Mouse (Mus musculus) forebrain, embryonic 15.5 days (tissue): ENCODE data around the gene Opcml. TPM values are rescaled to one million over a fixed set of nuclear protein-coding genes. Genes with fewer than 3 reads are reported as not detected.
A peak's percentile ranks its signal among the peaks of the same experiment; 100 is the strongest.

Experiments
- ATAC-seq: fragments of 200-750 bp; cut with Nextera tagmentation; replicated peaks from 2 replicates; pipeline ENCODE4 v1.8.0; 2017; ENCODE audit warnings: mild to moderate bottlenecking, moderate TSS enrichment, moderate library complexity
- H3K27ac ChIP-seq: fragments of 300-500 bp; sonication (generic); replicated peaks from 2 replicates; pipeline ENCODE4 v1.5.1; 2015; ENCODE audit warnings: mild to moderate bottlenecking, inconsistent platforms
- H3K27me3 ChIP-seq: fragments of 300-500 bp; sonication (generic); 2 replicates; pipeline ENCODE4 v1.6.1; 2015; ENCODE audit warnings: inconsistent platforms
- H3K36me3 ChIP-seq: fragments of 300-500 bp; sonication (generic); 2 replicates; pipeline ENCODE4 v1.6.1; 2015; ENCODE audit warnings: mild to moderate bottlenecking, inconsistent platforms
- H3K4me1 ChIP-seq: fragments of 300-500 bp; sonication (generic); 2 replicates; pipeline ENCODE4 v1.6.1; 2015; ENCODE audit warnings: inconsistent platforms
- H3K4me2 ChIP-seq: fragments of 300-500 bp; sonication (generic); replicated peaks from 2 replicates; pipeline ENCODE4 v1.6.1; 2015; ENCODE audit warnings: mild to moderate bottlenecking, inconsistent platforms
- H3K4me3 ChIP-seq: fragments of 300-500 bp; sonication (generic); 2 replicates; pipeline ENCODE4 v1.5.1; 2015; ENCODE audit warnings: mild to moderate bottlenecking, inconsistent platforms
- H3K9ac ChIP-seq: fragments of 300-500 bp; sonication (generic); replicated peaks from 2 replicates; pipeline ENCODE4 v1.6.1; 2015; ENCODE audit warnings: mild to moderate bottlenecking, inconsistent platforms
- H3K9me3 ChIP-seq: fragments of 300-500 bp; sonication (generic); 2 replicates; pipeline ENCODE4 v1.6.1; 2016; ENCODE audit warnings: inconsistent platforms
- WGBS: fragments of 180-500 bp; shearing (Covaris S2); methylation state at CpG from one replicate; pipeline ENCODE4 v1.1.7; 2015; ENCODE audit warnings: mixed read lengths; 5-methylcytosine and 5-hydroxymethylcytosine counted together
- polyA plus RNA-seq: library from polyadenylated mRNA; unstranded; fragments of >200 nt; fragmentation: Nextera tagmentation; extraction: Ambion mirVana; gene quantifications from 2 replicates; pipeline ENCODE4 v1.2.1, GENCODE M21; 2015

Opcml gene
- polyA plus RNA-seq, 1 experiment from 2014 or later: 54.4 TPM

DNA sequence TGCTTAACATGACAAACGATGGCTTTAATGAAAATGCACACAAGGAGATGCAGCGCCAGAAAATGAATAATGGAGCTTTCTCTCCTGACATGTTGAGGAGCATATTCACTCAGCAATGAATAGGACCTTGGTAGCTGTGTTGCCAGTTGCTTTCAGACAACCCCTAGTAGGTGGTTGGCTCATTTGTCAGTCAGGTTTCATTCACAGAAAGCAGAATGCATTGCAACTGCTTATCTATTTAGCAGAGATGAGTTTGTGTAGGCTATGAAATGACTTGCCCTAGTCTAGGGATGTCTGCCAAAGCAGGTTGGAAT, 574.5 kb downstream of the Opcml start:
- WGBS: 22% methylated on average over 2 of the region's 2 CpGs

GRCm38 (mm10) chr9:28386527-28387175, 596.1 kb downstream of the Opcml start:
- peak; percentile 51 for ATAC-seq
- WGBS: 25% methylated on average over 5 of the region's 5 CpGs
- Histone ChIP-seq H3K27ac (peak overlapping the region; percentile 52), H3K4me3 (no peak overlapping the region), H3K9ac (no peak overlapping the region), H3K4me2 (no peak overlapping the region), H3K36me3 (no peaks in the 10 kb centered on the region), H3K4me1 (peaks cover 9% of the 10 kb centered on the region), H3K27me3 (no peaks in the 10 kb centered on the region), H3K9me3 (no peaks in the 10 kb centered on the region)

More for the DNA sequence above, 574.5 kb downstream of the Opcml start:
- Histone ChIP-seq H3K9me3 (no peaks in the 10 kb centered on the region; the same call in 1 of the 2 replicates), H3K36me3 (no peaks in the 10 kb centered on the region), H3K4me2 (0 out of 2 replicates have a peak overlapping the region, but pooled peaks have one; percentile 6), H3K4me3 (no peak overlapping the region), H3K27ac (0 out of 2 replicates have a peak overlapping the region, but pooled peaks have one; percentile 58), H3K4me1 (peaks cover 15% of the 10 kb centered on the region), H3K9ac (no peak overlapping the region), H3K27me3 (no peaks in the 10 kb centered on the region)
- peak; percentile 48; the same call in 1 of the 2 replicates for ATAC-seq

DNA sequence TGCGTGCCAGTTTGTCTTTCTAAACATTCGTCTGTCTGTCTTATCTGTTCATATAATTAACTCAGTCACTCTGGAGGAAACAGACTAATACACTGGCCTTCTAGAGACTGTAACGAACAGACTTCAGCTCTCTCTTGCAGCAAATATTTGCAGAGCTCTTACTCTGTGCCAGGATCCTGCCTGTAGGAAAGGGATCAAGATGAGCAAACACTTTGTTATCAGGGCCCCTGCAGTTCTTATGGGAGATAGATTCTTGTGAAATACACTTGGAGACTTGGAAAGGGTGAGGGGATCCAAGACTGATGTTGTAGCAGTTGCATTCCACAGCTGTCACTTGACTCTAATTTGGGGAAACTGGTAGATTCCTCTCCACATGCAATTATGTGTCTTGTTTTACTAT, 604.6 kb downstream of the Opcml start:
- Histone ChIP-seq H3K9ac (no peak overlapping the region), H3K36me3 (no peaks in the 10 kb centered on the region), H3K4me1 (no peaks in the 10 kb centered on the region; the same call in 1 of the 2 replicates), H3K27me3 (no peaks in the 10 kb centered on the region), H3K9me3 (no peaks in the 10 kb centered on the region), H3K27ac (no peak overlapping the region), H3K4me2 (no peak overlapping the region), H3K4me3 (no peak overlapping the region)
- no peak for ATAC-seq
- 11% methylated on average over 2 of the region's 3 CpGs for WGBS

DNA sequence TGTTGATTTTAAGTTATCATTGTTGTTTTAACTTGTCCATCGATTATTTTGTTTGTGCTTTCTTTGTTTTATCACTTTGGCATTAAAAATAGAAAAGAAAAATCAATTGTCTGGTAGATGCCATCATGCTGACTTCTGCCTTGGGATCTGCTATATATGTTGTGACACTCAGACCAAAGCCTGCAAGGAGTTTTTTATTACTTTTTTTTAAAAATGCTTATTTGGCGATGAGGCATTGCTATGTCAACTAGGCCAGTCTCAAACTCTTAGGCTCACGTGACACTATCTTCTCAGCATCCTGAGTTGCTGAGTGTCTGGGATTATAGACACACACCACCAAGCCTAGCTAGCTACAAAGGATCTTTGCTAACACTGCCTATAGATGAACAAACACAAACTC, 605.1 kb downstream of the Opcml start:
- Histone ChIP-seq H3K9me3 (no peaks in the 10 kb centered on the region), H3K9ac (no peak overlapping the region), H3K27ac (no peak overlapping the region), H3K4me2 (no peak overlapping the region), H3K4me3 (no peak overlapping the region), H3K4me1 (no peaks in the 10 kb centered on the region; the same call in 1 of the 2 replicates), H3K27me3 (no peaks in the 10 kb centered on the region), H3K36me3 (no peaks in the 10 kb centered on the region)
- no peak for ATAC-seq
- WGBS: 88% methylated on average over 3 of the region's 3 CpGs

- Histone ChIP-seq H3K27me3 (0 out of 2 replicates have a peak, but pooled peaks cover 6% of the 10 kb centered on the region), H3K27ac (no peak overlapping the region; the same call in 1 of the 2 replicates), H3K4me1 (peaks cover 29% of the 10 kb centered on the region), H3K36me3 (no peaks in the 10 kb centered on the region), H3K4me3 (peak overlapping the region; percentile 60), H3K9me3 (no peaks in the 10 kb centered on the region), H3K4me2 (peak overlapping the region; percentile 99), H3K9ac (peak overlapping the region; percentile 57)
- ATAC-seq: peak; percentile 87
- 1% methylated on average over 56 of the region's 56 CpGs for WGBS
Observed at GRCm38 (mm10) chr9:28402770-28403650, 612.4 kb downstream of the Opcml start.

DNA sequence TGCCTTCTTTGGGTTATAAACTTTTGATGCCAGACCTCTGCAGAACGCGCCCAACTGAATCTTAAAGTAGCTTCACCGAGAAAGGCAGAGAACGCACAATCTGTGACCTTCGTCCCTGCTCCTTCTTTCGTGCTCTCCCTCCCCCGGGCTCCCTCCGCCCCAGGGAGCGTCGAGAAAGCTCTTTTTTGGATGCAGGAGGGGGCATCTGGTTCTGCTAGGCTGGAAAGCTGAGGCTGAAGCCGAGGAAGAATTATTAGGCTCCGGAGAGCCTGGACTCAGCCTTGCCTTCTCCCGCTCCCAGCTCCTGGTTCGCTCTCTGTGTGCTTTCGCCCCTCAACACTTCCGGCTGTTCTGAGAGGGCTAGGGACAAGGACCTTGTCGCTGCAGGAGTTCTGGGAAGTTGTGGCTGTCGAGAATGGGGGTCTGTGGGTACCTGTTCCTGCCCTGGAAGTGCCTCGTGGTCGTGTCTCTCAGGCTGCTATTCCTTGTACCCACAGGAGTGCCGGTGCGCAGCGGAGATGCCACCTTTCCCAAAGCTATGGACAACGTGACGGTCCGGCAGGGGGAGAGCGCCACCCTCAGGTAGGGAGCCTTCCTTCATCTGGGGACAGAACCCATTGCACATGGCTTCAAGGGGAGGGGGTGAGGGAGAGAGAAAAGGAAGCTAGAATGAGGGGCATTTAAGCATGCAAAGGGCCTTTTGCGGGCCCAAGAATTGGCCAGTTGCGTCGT, 613.4 kb downstream of the Opcml start:
- peak overlapping the region; percentile 60 for H3K4me3 ChIP-seq
- WGBS: 1% methylated on average over 30 of the region's 30 CpGs
- peaks cover 29% of the 10 kb centered on the region for H3K4me1 ChIP-seq
- ATAC-seq: peak; percentile 51
- H3K9ac ChIP-seq: peak overlapping the region; percentile 57
- H3K27ac ChIP-seq: peak overlapping the region; percentile 35; the same call in 1 of the 2 replicates
- no peaks in the 10 kb centered on the region for H3K9me3 ChIP-seq
- H3K36me3 ChIP-seq: no peaks in the 10 kb centered on the region
- H3K27me3 ChIP-seq: 0 out of 2 replicates have a peak, but pooled peaks cover 6% of the 10 kb centered on the region
- H3K4me2 ChIP-seq: peak overlapping the region; percentile 99

GRCm38 (mm10) chr9:28404616-28405015, 614.0 kb downstream of the Opcml start:
- Histone ChIP-seq H3K4me3 (peak overlapping the region; percentile 60), H3K27me3 (0 out of 2 replicates have a peak, but pooled peaks cover 6% of the 10 kb centered on the region), H3K4me2 (peak overlapping the region; percentile 99), H3K36me3 (no peaks in the 10 kb centered on the region), H3K9ac (peak overlapping the region; percentile 57), H3K27ac (no peak overlapping the region), H3K4me1 (peaks cover 29% of the 10 kb centered on the region), H3K9me3 (no peaks in the 10 kb centered on the region)
- 0 out of 2 replicates have a peak, but pooled peaks have one; percentile 7 for ATAC-seq
- WGBS: 57% methylated on average over 8 of the region's 8 CpGs

GRCm38 (mm10) chr9:28405816-28406215, 615.2 kb downstream of the Opcml start:
- Histone ChIP-seq H3K9ac (no peak overlapping the region), H3K4me3 (no peak overlapping the region), H3K36me3 (no peaks in the 10 kb centered on the region), H3K4me2 (no peak overlapping the region), H3K27me3 (0 out of 2 replicates have a peak, but pooled peaks cover 6% of the 10 kb centered on the region), H3K9me3 (no peaks in the 10 kb centered on the region), H3K27ac (no peak overlapping the region), H3K4me1 (peaks cover 29% of the 10 kb centered on the region)
- 0% methylated on average over 1 of the region's 1 CpGs for WGBS
- no peak for ATAC-seq

DNA sequence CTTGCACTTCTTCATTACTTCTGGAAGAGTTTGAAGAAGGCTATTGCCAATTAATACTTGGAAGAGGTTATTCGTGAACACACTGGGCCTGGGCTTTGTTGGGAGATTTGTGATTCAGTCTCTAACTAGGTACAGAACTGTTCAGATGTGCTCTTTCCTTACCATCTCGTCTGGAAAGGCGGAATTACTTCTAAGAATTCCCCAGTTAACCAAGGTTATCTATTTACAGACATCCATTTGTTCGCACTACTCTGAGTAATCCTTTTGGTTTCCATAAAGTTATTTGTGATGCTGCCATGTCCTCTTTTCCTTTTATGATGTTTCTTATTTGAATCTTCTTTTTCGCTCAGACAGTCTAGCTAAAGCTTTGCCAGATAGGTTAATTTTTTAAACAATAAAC, 630.2 kb downstream of the Opcml start:
- Histone ChIP-seq H3K4me2 (no peak overlapping the region), H3K4me1 (no peaks in the 10 kb centered on the region), H3K27ac (no peak overlapping the region), H3K9ac (no peak overlapping the region), H3K27me3 (0 out of 2 replicates have a peak, but pooled peaks cover 2% of the 10 kb centered on the region), H3K9me3 (no peaks in the 10 kb centered on the region), H3K4me3 (no peak overlapping the region), H3K36me3 (no peaks in the 10 kb centered on the region)
- ATAC-seq: no peak
- WGBS: 92% methylated on average over 5 of the region's 5 CpGs

- 31% methylated on average over 12 of the region's 12 CpGs for WGBS
- Histone ChIP-seq H3K4me2 (no peak overlapping the region; the same call in 1 of the 2 replicates), H3K9me3 (no peaks in the 10 kb centered on the region), H3K27me3 (0 out of 2 replicates have a peak, but pooled peaks cover 2% of the 10 kb centered on the region), H3K4me3 (no peak overlapping the region), H3K9ac (no peak overlapping the region), H3K27ac (no peak overlapping the region), H3K4me1 (no peaks in the 10 kb centered on the region), H3K36me3 (no peaks in the 10 kb centered on the region)
- no peak for ATAC-seq
Observed at GRCm38 (mm10) chr9:28423407-28423806, 632.8 kb downstream of the Opcml start.

DNA sequence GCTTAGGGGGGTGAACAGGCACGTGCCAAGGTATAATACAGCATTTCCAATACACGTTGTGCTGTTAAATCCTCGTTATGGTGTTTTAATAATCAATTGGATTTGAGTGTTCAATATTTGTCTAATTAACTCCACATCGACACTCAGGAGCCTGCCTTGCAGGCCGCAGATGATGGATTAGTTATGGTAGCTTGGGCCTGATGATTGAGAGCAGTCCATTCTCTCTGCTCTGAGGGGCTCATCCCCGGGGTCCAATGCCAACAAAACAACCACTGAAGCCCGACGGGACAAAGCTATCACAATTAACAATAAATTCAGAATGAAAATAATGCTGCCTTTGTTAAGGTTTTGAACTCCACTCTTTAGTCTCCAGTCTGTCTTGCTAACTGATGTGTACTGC, 641.6 kb downstream of the Opcml start:
- Histone ChIP-seq H3K4me1 (no peaks in the 10 kb centered on the region), H3K27me3 (0 out of 2 replicates have a peak, but pooled peaks cover 4% of the 10 kb centered on the region), H3K4me2 (no peak overlapping the region), H3K4me3 (no peak overlapping the region), H3K9me3 (no peaks in the 10 kb centered on the region), H3K9ac (no peak overlapping the region), H3K36me3 (no peaks in the 10 kb centered on the region), H3K27ac (no peak overlapping the region)
- no peak for ATAC-seq
- WGBS: 13% methylated on average over 8 of the region's 8 CpGs
